Mouse (Mus musculus) spleen, adult 2 months (tissue): ENCODE results near the gene Smpdl3b.

ENCODE experiments used
- CTCF ChIP-seq: fragments of 200-500 bp; IDR thresholded peaks from 2 replicates; pipeline ENCODE4 v1.5.1; 2011; ENCODE audit warnings: mild to moderate bottlenecking, inconsistent platforms; ENCODE audit not compliant: insufficient read depth, insufficient read length, insufficient replicate concordance; ENCODE audit errors: extremely low read depth
- POLR2A ChIP-seq: fragments of 200-500 bp; IDR thresholded peaks from 2 replicates; pipeline ENCODE4 v1.6.1; 2011; ENCODE audit warnings: low read depth, low read length, inconsistent platforms

GRCm38 (mm10) chr4:132689634-132690033 lies 67.4 kb downstream of the Smpdl3b start:
- TF ChIP-seq CTCF (no peak), POLR2A (no peak)
